Mouse (Mus musculus): ENCODE data around the gene Gm8453.
"Not testable (repeated sequence)": the region's sequence is repeated elsewhere in the genome, so short reads cannot be mapped to it uniquely, and the experiment has no call there.

The Gm8453 gene

GRCm38 (mm10) chr7:22229384-22229783 is at the start of gene Gm8453:
TSS of gene Gm8453 (minus strand) at chr7:22229484.
- not testable (repeated sequence) for DNase-seq (ENCODE audit: inconsistent ontology term)

- DNase-seq (ENCODE audit: inconsistent ontology term) = not testable (repeated sequence)
Measured at GRCm38 (mm10) chr7:22201164-22201563, 28.1 kb downstream of the Gm8453 start, which contains the start of gene Gm8653. TSS of gene Gm8653 (minus strand) at chr7:22201264.

- not testable (repeated sequence) for DNase-seq (ENCODE audit: inconsistent ontology term)
Measured at GRCm38 (mm10) chr7:22189077-22189476, 40.2 kb downstream of the Gm8453 start, which contains the start of gene Vmn1r143. TSS of gene Vmn1r143 (plus strand) at chr7:22189377.
